Mouse (Mus musculus): Measurements from ENCODE around the gene Ska3. TPM values are rescaled to one million over a fixed set of nuclear protein-coding genes. Genes with fewer than 3 reads are reported as not detected.
A peak's percentile ranks its signal among the peaks of the same experiment; 100 is the strongest.
"Not testable (repeated sequence)": the region's sequence is repeated elsewhere in the genome, so short reads cannot be mapped to it uniquely, and the experiment has no call there.

Gene Ska3
- total and polyA plus RNA-seq, 3 experiments = 14.7 to 46.3 (median 40.2) TPM

- Histone ChIP-seq H3K9ac (ENCODE audit: insufficient read depth, low read depth) (no peak overlapping the region), H3K4me1 (ENCODE audit: control insufficient read depth in 1 of 2, insufficient read depth in 2 of 2) (peaks cover 0 to 29% of the 10 kb centered on the region in 2 experiments; a peak in 2 of 4 replicates), H3K4me3 (replicated peaks in 1 of 3; ENCODE audit: low read depth in 2 of 3, low read length in 2 of 3, poor library complexity in 1 of 3) (no peak overlapping the region), H3K36me3 (replicated peaks in 1 of 2; ENCODE audit: control insufficient read depth in 1 of 2, insufficient read depth in 1 of 2, low read length in 1 of 2) (peaks cover 3 to 55% of the 10 kb centered on the region in 2 experiments), H3K79me2 (replicated peaks; ENCODE audit: control insufficient read depth, extremely low read depth, insufficient read depth, poor library complexity, severe bottlenecking) (no peaks in the 10 kb centered on the region), H3K27ac (ENCODE audit: insufficient read depth, low read depth) (no peak overlapping the region), H3K4me2 (ENCODE audit: insufficient read depth, low read depth, poor library complexity, severe bottlenecking) (no peak overlapping the region), H3K27me3 (replicated peaks) (no peaks in the 10 kb centered on the region), H3K9me3 (replicated peaks; ENCODE audit: low read length) (no peaks in the 10 kb centered on the region)
- in situ Hi-C loops (cut with MboI; ENCODE audit: low pct_ligation_motif_present, low pct_unique_long_range_greater_than_20kb, low sequenced_read_pairs) (no loop called here), dilution Hi-C loops (cut with MboI; ENCODE audit: extremely low pct_ligation_motif_present, extremely low pct_unique_long_range_greater_than_20kb, low sequenced_read_pairs) (no loop called here)
- TF ChIP-seq CTCF (conservative IDR thresholded peaks at IDR 0.05 in 1 of 2, IDR thresholded peaks at IDR 0.05 in 1 of 2; ENCODE audit: low read depth in 2 of 2, low read length in 2 of 2) = no peak
- TF ChIP-seq ZMIZ1 (IDR thresholded peaks at IDR 0.05; ENCODE audit: low read depth, low read length) = no peak
- TF ChIP-seq ETS1 (conservative IDR thresholded peaks at IDR 0.05; ENCODE audit: low read depth, low read length) = no peak
- TF ChIP-seq SIN3A (IDR thresholded peaks at IDR 0.05; ENCODE audit: low read length) = no peak
- no peak for TF ChIP-seq USF1 (IDR thresholded peaks at IDR 0.05; ENCODE audit: low read depth, low read length)
- TF ChIP-seq NRF1 (IDR thresholded peaks at IDR 0.05; ENCODE audit: low read depth, low read length) = no peak
- TF ChIP-seq JUN (IDR thresholded peaks at IDR 0.05; ENCODE audit: insufficient read depth, low read depth, low read length) = no peak
- TF ChIP-seq MAX (IDR thresholded peaks at IDR 0.05; ENCODE audit: low read length) = no peak
- no peak for TF ChIP-seq POLR2AphosphoS2 (IDR thresholded peaks at IDR 0.05; ENCODE audit: low read depth, low read length)
- no peak for TF ChIP-seq ZNF384 (IDR thresholded peaks at IDR 0.05; ENCODE audit: low read depth, low read length)
- TF ChIP-seq KAT2A (IDR thresholded peaks at IDR 0.05; ENCODE audit: insufficient replicate concordance, low read length) = no peak
- no peak for TF ChIP-seq POLR2A (IDR thresholded peaks at IDR 0.05; ENCODE audit: low read depth, low read length)
- no peak for DNase-seq (ENCODE audit: extremely low read depth)
These were observed 33.5 kb upstream of the Ska3 start for GRCm38 (mm10) chr14:57859520-57859919.

GRCm38 (mm10) chr14:57858601-57859000, 32.6 kb upstream of the Ska3 start:
- no peaks in the 10 kb centered on the region for H3K9me3 ChIP-seq (replicated peaks; ENCODE audit: low read length)
- H3K4me1 ChIP-seq (ENCODE audit: control insufficient read depth in 1 of 2, insufficient read depth in 2 of 2) = peaks cover 0 to 33% of the 10 kb centered on the region in 2 experiments; a peak in 2 of 4 replicates
- H3K9ac ChIP-seq (ENCODE audit: insufficient read depth, low read depth) = no peak overlapping the region
- no peak for TF ChIP-seq MYC (IDR thresholded peaks at IDR 0.05; ENCODE audit: low read depth, low read length)
- TF ChIP-seq POLR2A (IDR thresholded peaks at IDR 0.05; ENCODE audit: low read depth, low read length) = no peak
- H3K4me2 ChIP-seq (ENCODE audit: insufficient read depth, low read depth, poor library complexity, severe bottlenecking) = no peak overlapping the region
- in situ Hi-C loops (cut with MboI; ENCODE audit: low pct_ligation_motif_present, low pct_unique_long_range_greater_than_20kb, low sequenced_read_pairs) (no loop called here), dilution Hi-C loops (cut with MboI; ENCODE audit: extremely low pct_ligation_motif_present, extremely low pct_unique_long_range_greater_than_20kb, low sequenced_read_pairs) (no loop called here)
- no peak overlapping the region for H3K4me3 ChIP-seq (replicated peaks in 1 of 3; ENCODE audit: low read depth in 2 of 3, low read length in 2 of 3, poor library complexity in 1 of 3)
- H3K27me3 ChIP-seq (replicated peaks) = no peaks in the 10 kb centered on the region
- H3K36me3 ChIP-seq (replicated peaks in 1 of 2; ENCODE audit: control insufficient read depth in 1 of 2, insufficient read depth in 1 of 2, low read length in 1 of 2) = peaks cover 0 to 49% of the 10 kb centered on the region in 2 experiments
- DNase-seq (ENCODE audit: extremely low read depth) = no peak
- no peak overlapping the region for H3K27ac ChIP-seq (ENCODE audit: insufficient read depth, low read depth)
- H3K79me2 ChIP-seq (replicated peaks; ENCODE audit: control insufficient read depth, extremely low read depth, insufficient read depth, poor library complexity, severe bottlenecking) = no peaks in the 10 kb centered on the region

- H3K79me2 ChIP-seq (replicated peaks; ENCODE audit: control insufficient read depth, extremely low read depth, insufficient read depth, poor library complexity, severe bottlenecking); DNase-seq (ENCODE audit: extremely low read depth); dilution Hi-C loops (cut with MboI; ENCODE audit: extremely low pct_ligation_motif_present, extremely low pct_unique_long_range_greater_than_20kb, low sequenced_read_pairs); H3K27me3 ChIP-seq (replicated peaks); H3K9me3 ChIP-seq (replicated peaks; ENCODE audit: low read length); in situ Hi-C loops (cut with MboI; ENCODE audit: low pct_ligation_motif_present, low pct_unique_long_range_greater_than_20kb, low sequenced_read_pairs); H3K4me3 ChIP-seq (replicated peaks in 1 of 3; ENCODE audit: low read depth in 2 of 3, low read length in 2 of 3, poor library complexity in 1 of 3); H3K4me2 ChIP-seq (ENCODE audit: insufficient read depth, low read depth, poor library complexity, severe bottlenecking); H3K27ac ChIP-seq (ENCODE audit: insufficient read depth, low read depth); H3K9ac ChIP-seq (ENCODE audit: insufficient read depth, low read depth): not testable (repeated sequence)
- Histone ChIP-seq H3K4me1 (ENCODE audit: control insufficient read depth in 1 of 2, insufficient read depth in 2 of 2) (peaks cover 0 to 21% of the 10 kb centered on the region in 2 experiments; a peak in 2 of 4 replicates), H3K36me3 (replicated peaks in 1 of 2; ENCODE audit: control insufficient read depth in 1 of 2, insufficient read depth in 1 of 2, low read length in 1 of 2) (peaks cover 0 to 50% of the 10 kb centered on the region in 2 experiments)
- TF ChIP-seq CTCF (conservative IDR thresholded peaks at IDR 0.05 in 1 of 2, IDR thresholded peaks at IDR 0.05 in 1 of 2; ENCODE audit: low read depth in 2 of 2, low read length in 2 of 2) = peak in 1 of 2 experiments; percentile 16; a peak in 1 of 4 replicates
These were observed 30.1 kb upstream of the Ska3 start for GRCm38 (mm10) chr14:57856037-57856436.
